Mouse (Mus musculus) forebrain, embryonic 15.5 days (tissue): Measurements from ENCODE around the gene Cd33. TPM values are rescaled to one million over a fixed set of nuclear protein-coding genes. Genes with fewer than 3 reads are reported as not detected.

Experiments
- ATAC-seq: fragments of 200-750 bp; cut with Nextera tagmentation; replicated peaks from 2 replicates; pipeline ENCODE4 v1.8.0; 2017; ENCODE audit warnings: mild to moderate bottlenecking, moderate TSS enrichment, moderate library complexity
- H3K27ac ChIP-seq: fragments of 300-500 bp; sonication (generic); replicated peaks from 2 replicates; pipeline ENCODE4 v1.5.1; 2015; ENCODE audit warnings: mild to moderate bottlenecking, inconsistent platforms
- H3K27me3 ChIP-seq: fragments of 300-500 bp; sonication (generic); 2 replicates; pipeline ENCODE4 v1.6.1; 2015; ENCODE audit warnings: inconsistent platforms
- H3K36me3 ChIP-seq: fragments of 300-500 bp; sonication (generic); 2 replicates; pipeline ENCODE4 v1.6.1; 2015; ENCODE audit warnings: mild to moderate bottlenecking, inconsistent platforms
- H3K4me1 ChIP-seq: fragments of 300-500 bp; sonication (generic); 2 replicates; pipeline ENCODE4 v1.6.1; 2015; ENCODE audit warnings: inconsistent platforms
- H3K4me2 ChIP-seq: fragments of 300-500 bp; sonication (generic); replicated peaks from 2 replicates; pipeline ENCODE4 v1.6.1; 2015; ENCODE audit warnings: mild to moderate bottlenecking, inconsistent platforms
- H3K4me3 ChIP-seq: fragments of 300-500 bp; sonication (generic); 2 replicates; pipeline ENCODE4 v1.5.1; 2015; ENCODE audit warnings: mild to moderate bottlenecking, inconsistent platforms
- H3K9ac ChIP-seq: fragments of 300-500 bp; sonication (generic); replicated peaks from 2 replicates; pipeline ENCODE4 v1.6.1; 2015; ENCODE audit warnings: mild to moderate bottlenecking, inconsistent platforms
- H3K9me3 ChIP-seq: fragments of 300-500 bp; sonication (generic); 2 replicates; pipeline ENCODE4 v1.6.1; 2016; ENCODE audit warnings: inconsistent platforms
- WGBS: fragments of 180-500 bp; shearing (Covaris S2); methylation state at CpG from one replicate; pipeline ENCODE4 v1.1.7; 2015; ENCODE audit warnings: mixed read lengths; 5-methylcytosine and 5-hydroxymethylcytosine counted together
- polyA plus RNA-seq: library from polyadenylated mRNA; unstranded; fragments of >200 nt; fragmentation: Nextera tagmentation; extraction: Ambion mirVana; gene quantifications from 2 replicates; pipeline ENCODE4 v1.2.1, GENCODE M21; 2015

Gene Cd33
- polyA plus RNA-seq, result 0.88 and 1.0 TPM in 2 replicates

GRCm38 (mm10) chr7:43544225-43544977 is at the start of gene Cd33:
Gene Cd33 (minus strand): TSS chr7:43544428.
- H3K4me3 ChIP-seq, result no peak within 1 kb of the TSS
- no peak within 1 kb of the TSS for H3K27ac ChIP-seq
- no peaks in the 10 kb centered on the region for H3K27me3 ChIP-seq
- no peaks in the 10 kb centered on the region for H3K36me3 ChIP-seq
- no peaks in the 10 kb centered on the region; the same call in 1 of the 2 replicates for H3K4me1 ChIP-seq
- WGBS, result 83% methylated on average over 7 of the region's 7 CpGs
- H3K9ac ChIP-seq, result no peak within 1 kb of the TSS
- H3K9me3 ChIP-seq, result no peaks in the 10 kb centered on the region
- no peak within 1 kb of the TSS for H3K4me2 ChIP-seq
- ATAC-seq, result no peak

GRCm38 (mm10) chr7:43584790-43585189 is 40.6 kb upstream of the Cd33 start:
- no peaks in the 10 kb centered on the region for H3K9me3 ChIP-seq
- ATAC-seq, result no peak
- H3K4me3 ChIP-seq, result no peak overlapping the region
- H3K27me3 ChIP-seq, result no peaks in the 10 kb centered on the region
- H3K27ac ChIP-seq, result no peak overlapping the region
- no peak overlapping the region for H3K9ac ChIP-seq
- 90% methylated on average over 5 of the region's 5 CpGs for WGBS
- H3K36me3 ChIP-seq, result peaks cover 57% of the 10 kb centered on the region
- peaks cover 19% of the 10 kb centered on the region for H3K4me1 ChIP-seq
- no peak overlapping the region for H3K4me2 ChIP-seq

- Histone ChIP-seq H3K9me3 (no peaks in the 10 kb centered on the region), H3K4me2 (peak overlapping the region; percentile 73), H3K36me3 (peaks cover 23% of the 10 kb centered on the region), H3K4me3 (peak overlapping the region; percentile 64), H3K9ac (peak overlapping the region; percentile 78), H3K27ac (no peak overlapping the region), H3K27me3 (no peaks in the 10 kb centered on the region), H3K4me1 (peaks cover 23% of the 10 kb centered on the region)
- 64% methylated on average over 5 of the region's 5 CpGs for WGBS
- ATAC-seq, result no peak
Observed at GRCm38 (mm10) chr7:43580526-43580925, 36.3 kb upstream of the Cd33 start.

- ATAC-seq, result peak; percentile 99
- Histone ChIP-seq H3K27ac (peak within 1 kb of the TSS; percentile 87), H3K27me3 (no peaks in the 10 kb centered on the region), H3K36me3 (peaks cover 23% of the 10 kb centered on the region), H3K4me3 (peak within 1 kb of the TSS; percentile 64), H3K9ac (peak within 1 kb of the TSS; percentile 78), H3K4me2 (peak within 1 kb of the TSS; percentile 73), H3K9me3 (no peaks in the 10 kb centered on the region), H3K4me1 (peaks cover 23% of the 10 kb centered on the region)
- under 1% methylated on average over 37 of the region's 37 CpGs for WGBS
Observed at GRCm38 (mm10) chr7:43579440-43580171, 35.4 kb upstream of the Cd33 start, which contains the start of gene Zfp719. Gene Zfp719 (plus strand): TSS chr7:43579610.

GRCm38 (mm10) chr7:43571216-43571615 is 27.0 kb upstream of the Cd33 start:
- Histone ChIP-seq H3K4me1 (no peaks in the 10 kb centered on the region), H3K9me3 (no peaks in the 10 kb centered on the region), H3K36me3 (peaks cover 80% of the 10 kb centered on the region), H3K9ac (no peak overlapping the region), H3K27ac (no peak overlapping the region), H3K4me3 (no peak overlapping the region), H3K4me2 (no peak overlapping the region), H3K27me3 (no peaks in the 10 kb centered on the region)
- no peak for ATAC-seq
- WGBS, result 95% methylated on average over 2 of the region's 2 CpGs

- Histone ChIP-seq H3K9me3 (no peaks in the 10 kb centered on the region), H3K4me1 (peaks cover 21% of the 10 kb centered on the region), H3K4me3 (peak overlapping the region; percentile 54), H3K36me3 (peaks cover 35% of the 10 kb centered on the region), H3K4me2 (peak overlapping the region; percentile 69), H3K27me3 (no peaks in the 10 kb centered on the region), H3K27ac (no peak overlapping the region), H3K9ac (peak overlapping the region; percentile 64)
- ATAC-seq, result no peak
- WGBS, result 46% methylated on average over 6 of the region's 6 CpGs
Observed at GRCm38 (mm10) chr7:43563300-43563699, 19.1 kb upstream of the Cd33 start.

GRCm38 (mm10) chr7:43562651-43563070 is 18.4 kb upstream of the Cd33 start:
- peak overlapping the region; percentile 69 for H3K4me2 ChIP-seq
- peak overlapping the region; percentile 85 for H3K27ac ChIP-seq
- peaks cover 29% of the 10 kb centered on the region for H3K36me3 ChIP-seq
- peaks cover 21% of the 10 kb centered on the region for H3K4me1 ChIP-seq
- no peaks in the 10 kb centered on the region for H3K9me3 ChIP-seq
- H3K9ac ChIP-seq, result peak overlapping the region; percentile 64
- H3K27me3 ChIP-seq, result no peaks in the 10 kb centered on the region
- WGBS, result under 1% methylated on average over 10 of the region's 10 CpGs
- ATAC-seq, result peak; percentile 6; the same call in 1 of the 2 replicates
- peak overlapping the region; percentile 54 for H3K4me3 ChIP-seq

- Histone ChIP-seq H3K4me1 (peaks cover 21% of the 10 kb centered on the region), H3K27me3 (no peaks in the 10 kb centered on the region), H3K4me2 (peak within 1 kb of the TSS; percentile 69), H3K9ac (peak within 1 kb of the TSS; percentile 64), H3K4me3 (peak within 1 kb of the TSS; percentile 54), H3K27ac (peak within 1 kb of the TSS; percentile 85), H3K9me3 (no peaks in the 10 kb centered on the region), H3K36me3 (peaks cover 24% of the 10 kb centered on the region)
- under 1% methylated on average over 27 of the region's 27 CpGs for WGBS
- ATAC-seq, result peak; percentile 96
Observed at GRCm38 (mm10) chr7:43562006-43562633, 17.9 kb upstream of the Cd33 start, which contains the start of gene Zfp658. Gene Zfp658 (plus strand): TSS chr7:43562256.

GRCm38 (mm10) chr7:43556901-43557300 is 12.7 kb upstream of the Cd33 start:
- Histone ChIP-seq H3K9me3 (no peaks in the 10 kb centered on the region), H3K4me2 (no peak overlapping the region), H3K27me3 (no peaks in the 10 kb centered on the region), H3K4me3 (no peak overlapping the region), H3K36me3 (no peaks in the 10 kb centered on the region), H3K4me1 (no peaks in the 10 kb centered on the region), H3K27ac (no peak overlapping the region), H3K9ac (no peak overlapping the region)
- WGBS, result 73% methylated on average over 1 of the region's 1 CpGs
- no peak for ATAC-seq

GRCm38 (mm10) chr7:43555351-43555750 is 11.1 kb upstream of the Cd33 start:
- 84% methylated on average over 5 of the region's 5 CpGs for WGBS
- Histone ChIP-seq H3K4me3 (no peak overlapping the region), H3K9me3 (no peaks in the 10 kb centered on the region), H3K4me1 (no peaks in the 10 kb centered on the region), H3K9ac (no peak overlapping the region), H3K27me3 (no peaks in the 10 kb centered on the region), H3K27ac (no peak overlapping the region), H3K4me2 (no peak overlapping the region), H3K36me3 (no peaks in the 10 kb centered on the region)
- ATAC-seq, result no peak

- H3K27ac ChIP-seq, result no peak overlapping the region
- no peaks in the 10 kb centered on the region for H3K27me3 ChIP-seq
- H3K4me1 ChIP-seq, result no peaks in the 10 kb centered on the region
- ATAC-seq, result no peak
- H3K9ac ChIP-seq, result no peak overlapping the region
- H3K9me3 ChIP-seq, result no peaks in the 10 kb centered on the region
- no peak overlapping the region for H3K4me3 ChIP-seq
- no peak overlapping the region for H3K4me2 ChIP-seq
- H3K36me3 ChIP-seq, result no peaks in the 10 kb centered on the region
- 80% methylated on average over 3 of the region's 3 CpGs for WGBS
Observed at GRCm38 (mm10) chr7:43554550-43554949, 10.3 kb upstream of the Cd33 start.

GRCm38 (mm10) chr7:43553153-43553552 is 8.9 kb upstream of the Cd33 start:
- no peaks in the 10 kb centered on the region for H3K9me3 ChIP-seq
- H3K27me3 ChIP-seq, result no peaks in the 10 kb centered on the region
- no peaks in the 10 kb centered on the region for H3K36me3 ChIP-seq
- no peaks in the 10 kb centered on the region; the same call in 1 of the 2 replicates for H3K4me1 ChIP-seq
- ATAC-seq, result no peak
- no peak overlapping the region for H3K9ac ChIP-seq
- 90% methylated on average over 4 of the region's 4 CpGs for WGBS
- no peak overlapping the region for H3K27ac ChIP-seq
- H3K4me3 ChIP-seq, result no peak overlapping the region
- no peak overlapping the region for H3K4me2 ChIP-seq
